Mouse (Mus musculus): Measurements from ENCODE around the gene Fam20b. TPM values are rescaled to one million over a fixed set of nuclear protein-coding genes. Genes with fewer than 3 reads are reported as not detected.
A peak's percentile ranks its signal among the peaks of the same experiment; 100 is the strongest.

The Fam20b gene
- polyA plus RNA-seq (2014; fragmentation: Nextera tagmentation; extraction: Ambion mirVana) = 30.0 and 31.1 TPM in 2 replicates

- Histone ChIP-seq H3K4me1 (ENCODE audit: control insufficient read depth, insufficient read depth, low read length) (0 out of 2 replicates have a peak, but pooled peaks cover 4% of the 10 kb centered on the region), H3K27me3 (replicated peaks; ENCODE audit: control insufficient read depth, insufficient read depth, low read length) (no peaks in the 10 kb centered on the region), H3K9me3 (ENCODE audit: control insufficient read depth, low read length) (no peaks in the 10 kb centered on the region), H3K4me3 (ENCODE audit: low read depth, low read length) (peak within 1 kb of the TSS; percentile 93), H3K4me2 (ENCODE audit: low read depth, low read length) (peak within 1 kb of the TSS; percentile 67), H3K27ac (replicated peaks; ENCODE audit: low read depth, low read length) (peak within 1 kb of the TSS; percentile 84), H3K9ac (ENCODE audit: low read depth, low read length) (peak within 1 kb of the TSS; percentile 87), H3K36me3 (ENCODE audit: control insufficient read depth, insufficient read depth, low read length) (no peaks in the 10 kb centered on the region)
- peak; percentile 98 for ATAC-seq (ENCODE audit: low read depth)
- WGBS = 2% methylated on average over 14 of the region's 47 CpGs
- DNase-seq (ENCODE audit: low spot score) = peak; percentile 96
These were observed at the start of gene Fam20b for GRCm38 (mm10) chr1:156718950-156719805. Fam20b (minus strand) TSS chr1:156719086.

- no peak overlapping the region for H3K4me3 ChIP-seq (ENCODE audit: low read depth, low read length)
- peaks cover 17% of the 10 kb centered on the region; the same call in 1 of the 2 replicates for H3K9me3 ChIP-seq (ENCODE audit: control insufficient read depth, low read length)
- no peak overlapping the region for H3K4me2 ChIP-seq (ENCODE audit: low read depth, low read length)
- H3K27ac ChIP-seq (replicated peaks; ENCODE audit: low read depth, low read length) = no peak overlapping the region
- DNase-seq (ENCODE audit: low spot score) (no peak), ATAC-seq (ENCODE audit: low read depth) (no peak)
- no peaks in the 10 kb centered on the region for H3K36me3 ChIP-seq (ENCODE audit: control insufficient read depth, insufficient read depth, low read length)
- peaks cover 46% of the 10 kb centered on the region for H3K4me1 ChIP-seq (ENCODE audit: control insufficient read depth, insufficient read depth, low read length)
- 89% methylated on average over 3 of the region's 3 CpGs for WGBS
- no peak overlapping the region for H3K9ac ChIP-seq (ENCODE audit: low read depth, low read length)
- H3K27me3 ChIP-seq (replicated peaks; ENCODE audit: control insufficient read depth, insufficient read depth, low read length) = no peaks in the 10 kb centered on the region
These were observed 46.4 kb upstream of the Fam20b start for GRCm38 (mm10) chr1:156765311-156765710.

- Histone ChIP-seq H3K9me3 (ENCODE audit: control insufficient read depth, low read length) (peaks cover 17% of the 10 kb centered on the region; the same call in 1 of the 2 replicates), H3K4me1 (ENCODE audit: control insufficient read depth, insufficient read depth, low read length) (peaks cover 40% of the 10 kb centered on the region), H3K9ac (ENCODE audit: low read depth, low read length) (no peak overlapping the region), H3K27me3 (replicated peaks; ENCODE audit: control insufficient read depth, insufficient read depth, low read length) (no peaks in the 10 kb centered on the region), H3K4me2 (ENCODE audit: low read depth, low read length) (no peak overlapping the region), H3K4me3 (ENCODE audit: low read depth, low read length) (no peak overlapping the region), H3K36me3 (ENCODE audit: control insufficient read depth, insufficient read depth, low read length) (no peaks in the 10 kb centered on the region), H3K27ac (replicated peaks; ENCODE audit: low read depth, low read length) (no peak overlapping the region)
- ATAC-seq (ENCODE audit: low read depth) (no peak), DNase-seq (ENCODE audit: low spot score) (no peak)
- 71% methylated on average over 6 of the region's 6 CpGs for WGBS
These were observed 45.7 kb upstream of the Fam20b start for GRCm38 (mm10) chr1:156764584-156764983.

- DNase-seq (ENCODE audit: low spot score) (no peak), ATAC-seq (ENCODE audit: low read depth) (no peak)
- 88% methylated on average over 6 of the region's 6 CpGs for WGBS
These were observed 44.4 kb upstream of the Fam20b start for GRCm38 (mm10) chr1:156763280-156763679.

GRCm38 (mm10) chr1:156761430-156761801, 42.5 kb upstream of the Fam20b start:
- Histone ChIP-seq H3K27ac (replicated peaks; ENCODE audit: low read depth, low read length) (peak overlapping the region; percentile 92), H3K27me3 (replicated peaks; ENCODE audit: control insufficient read depth, insufficient read depth, low read length) (no peaks in the 10 kb centered on the region), H3K9ac (ENCODE audit: low read depth, low read length) (peak overlapping the region; percentile 26; the same call in 1 of the 2 replicates), H3K36me3 (ENCODE audit: control insufficient read depth, insufficient read depth, low read length) (no peaks in the 10 kb centered on the region), H3K4me1 (ENCODE audit: control insufficient read depth, insufficient read depth, low read length) (peaks cover 41% of the 10 kb centered on the region), H3K4me2 (ENCODE audit: low read depth, low read length) (peak overlapping the region; percentile 11; the same call in 1 of the 2 replicates), H3K9me3 (ENCODE audit: control insufficient read depth, low read length) (peaks cover 6% of the 10 kb centered on the region; the same call in 1 of the 2 replicates), H3K4me3 (ENCODE audit: low read depth, low read length) (no peak overlapping the region)
- DNase-seq (ENCODE audit: low spot score) = peak; percentile 81
- WGBS = 24% methylated on average over 10 of the region's 10 CpGs
- ATAC-seq (ENCODE audit: low read depth) = peak; percentile 56

More at GRCm38 (mm10) chr1:156763280-156763679, 44.4 kb upstream of the Fam20b start:
- Histone ChIP-seq H3K4me2 (ENCODE audit: low read depth, low read length) (no peak overlapping the region), H3K36me3 (ENCODE audit: control insufficient read depth, insufficient read depth, low read length) (no peaks in the 10 kb centered on the region), H3K9me3 (ENCODE audit: control insufficient read depth, low read length) (peaks cover 17% of the 10 kb centered on the region; the same call in 1 of the 2 replicates), H3K4me1 (ENCODE audit: control insufficient read depth, insufficient read depth, low read length) (peaks cover 32% of the 10 kb centered on the region), H3K27ac (replicated peaks; ENCODE audit: low read depth, low read length) (peak overlapping the region; percentile 92), H3K9ac (ENCODE audit: low read depth, low read length) (no peak overlapping the region), H3K27me3 (replicated peaks; ENCODE audit: control insufficient read depth, insufficient read depth, low read length) (no peaks in the 10 kb centered on the region), H3K4me3 (ENCODE audit: low read depth, low read length) (no peak overlapping the region)

GRCm38 (mm10) chr1:156760549-156761429, 41.9 kb upstream of the Fam20b start:
- ATAC-seq (ENCODE audit: low read depth) = peak; percentile 74
- H3K4me3 ChIP-seq (ENCODE audit: low read depth, low read length) = no peak overlapping the region
- peaks cover 41% of the 10 kb centered on the region for H3K4me1 ChIP-seq (ENCODE audit: control insufficient read depth, insufficient read depth, low read length)
- H3K9me3 ChIP-seq (ENCODE audit: control insufficient read depth, low read length) = no peaks in the 10 kb centered on the region
- peak overlapping the region; percentile 26; the same call in 1 of the 2 replicates for H3K9ac ChIP-seq (ENCODE audit: low read depth, low read length)
- WGBS = 42% methylated on average over 13 of the region's 13 CpGs
- no peaks in the 10 kb centered on the region for H3K36me3 ChIP-seq (ENCODE audit: control insufficient read depth, insufficient read depth, low read length)
- peak overlapping the region; percentile 11; the same call in 1 of the 2 replicates for H3K4me2 ChIP-seq (ENCODE audit: low read depth, low read length)
- peak overlapping the region; percentile 92 for H3K27ac ChIP-seq (replicated peaks; ENCODE audit: low read depth, low read length)
- H3K27me3 ChIP-seq (replicated peaks; ENCODE audit: control insufficient read depth, insufficient read depth, low read length) = no peaks in the 10 kb centered on the region
- DNase-seq (ENCODE audit: low spot score) = peak; percentile 93

- no peak overlapping the region for H3K9ac ChIP-seq (ENCODE audit: low read depth, low read length)
- DNase-seq (ENCODE audit: low spot score) (no peak), ATAC-seq (ENCODE audit: low read depth) (no peak)
- no peaks in the 10 kb centered on the region for H3K36me3 ChIP-seq (ENCODE audit: control insufficient read depth, insufficient read depth, low read length)
- H3K4me3 ChIP-seq (ENCODE audit: low read depth, low read length) = no peak overlapping the region
- H3K27ac ChIP-seq (replicated peaks; ENCODE audit: low read depth, low read length) = peak overlapping the region; percentile 54; the same call in 1 of the 2 replicates
- peaks cover 61% of the 10 kb centered on the region for H3K4me1 ChIP-seq (ENCODE audit: control insufficient read depth, insufficient read depth, low read length)
- H3K27me3 ChIP-seq (replicated peaks; ENCODE audit: control insufficient read depth, insufficient read depth, low read length) = no peaks in the 10 kb centered on the region
- 38% methylated on average over 4 of the region's 4 CpGs for WGBS
- no peaks in the 10 kb centered on the region for H3K9me3 ChIP-seq (ENCODE audit: control insufficient read depth, low read length)
- H3K4me2 ChIP-seq (ENCODE audit: low read depth, low read length) = no peak overlapping the region
These were observed 39.4 kb upstream of the Fam20b start for GRCm38 (mm10) chr1:156758326-156758725.

All from embryonic facial prominence, embryonic 14.5 days (tissue).